Mouse (Mus musculus) thymus, postnatal 10 days (tissue): ENCODE measurements around the gene Wdtc1.

Source experiments
- DNase-seq, 2 experiments: peaks; one replicate each; pipeline ENCODE4 v3.0.0; 2021; ENCODE audit warnings: low spot score in 2 of 2

Gene Wdtc1

GRCm38 (mm10) chr4:133252089-133252488 is 101.2 kb downstream of the Wdtc1 start:
- DNase-seq: no peak

DNA sequence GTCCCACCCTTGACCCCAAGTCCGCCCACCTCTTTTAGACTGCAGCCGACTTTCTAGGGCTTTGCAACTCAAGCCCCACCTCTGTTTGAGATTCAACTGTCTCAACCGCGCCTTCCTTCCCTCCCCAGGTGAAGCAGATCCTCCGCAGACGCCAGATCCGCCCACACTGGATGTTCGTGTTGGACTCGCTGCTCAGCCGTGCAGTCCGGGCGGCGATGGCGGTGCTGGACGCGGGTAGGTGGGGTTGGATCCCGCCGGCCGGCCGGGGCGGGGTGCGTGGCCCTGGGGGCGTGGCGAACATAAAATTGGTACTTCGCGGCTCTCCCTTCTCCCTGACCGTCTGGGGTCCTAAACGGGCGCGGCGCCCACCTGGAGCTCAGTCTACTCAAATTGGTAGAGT is 102.1 kb downstream of the Wdtc1 start:
- DNase-seq: no peak

DNA sequence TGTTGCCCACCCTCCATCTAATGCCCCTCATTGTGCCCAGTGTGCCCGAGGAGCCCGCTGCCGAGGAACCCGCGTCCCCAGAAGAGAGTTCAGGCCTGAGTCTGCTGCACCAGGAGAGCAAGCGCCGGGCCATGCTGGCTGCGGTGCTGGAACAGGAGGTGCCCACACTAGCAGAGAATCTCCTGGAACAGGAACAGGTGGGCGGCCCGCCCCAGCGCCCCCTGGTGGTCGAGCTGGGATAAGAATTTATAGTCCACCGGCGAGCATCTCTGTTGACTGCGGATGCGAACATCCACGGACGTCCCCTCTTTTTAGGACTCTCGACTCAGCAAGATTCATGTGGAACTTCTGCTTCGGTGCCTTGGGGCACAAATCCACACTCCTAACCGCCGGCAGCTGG is 102.7 kb downstream of the Wdtc1 start:
- peak; percentile 77 to 95 for DNase-seq

- DNase-seq: no peak
Observed at GRCm38 (mm10) chr4:133247806-133248449, 105.4 kb downstream of the Wdtc1 start.

GRCm38 (mm10) chr4:133247072-133247471 is 106.2 kb downstream of the Wdtc1 start:
- DNase-seq: peak in 1 of 2 experiments; percentile 3

- no peak for DNase-seq
Observed at GRCm38 (mm10) chr4:133244289-133244688, 109.0 kb downstream of the Wdtc1 start.

DNA sequence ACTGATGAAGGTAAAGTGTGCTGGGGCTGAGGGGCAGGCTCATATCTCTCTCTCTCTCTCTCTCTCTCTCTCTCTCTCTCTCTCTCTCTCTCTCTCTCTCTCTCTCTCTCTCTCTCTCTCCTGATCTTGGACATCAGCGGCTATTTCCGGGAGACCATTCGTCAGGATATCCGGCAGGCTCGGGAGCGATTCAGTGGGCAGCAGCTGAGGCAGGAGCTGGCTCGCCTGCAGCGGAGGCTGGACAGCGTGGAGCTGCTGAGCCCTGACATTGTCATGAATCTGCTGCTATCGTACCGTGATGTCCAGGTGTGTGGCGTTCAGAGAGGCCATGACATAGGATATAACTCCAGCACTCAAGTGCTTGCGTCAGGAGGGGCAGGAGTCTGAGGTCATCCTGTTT is 109.7 kb downstream of the Wdtc1 start:
- DNase-seq: no peak

DNA sequence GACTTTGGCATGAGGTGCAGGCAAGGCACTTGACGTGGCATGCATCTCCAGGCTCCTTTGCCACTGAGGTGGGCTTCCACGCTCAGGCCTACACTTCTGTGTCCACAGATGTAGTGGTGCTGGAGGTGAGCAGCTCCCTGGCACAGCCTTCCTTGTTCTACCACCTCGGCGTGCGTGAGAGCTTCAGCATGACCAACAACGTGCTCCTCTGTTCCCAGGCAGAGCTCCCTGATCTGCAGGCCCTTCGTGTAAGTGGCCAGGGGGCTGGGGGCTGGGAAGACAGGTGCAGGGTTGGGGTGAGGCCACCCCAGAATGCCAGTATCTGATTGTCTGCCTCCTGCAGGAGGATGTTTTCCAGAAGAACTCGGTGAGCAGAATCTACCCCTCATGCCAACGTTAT is 110.6 kb downstream of the Wdtc1 start:
- peak in 1 of 2 experiments; percentile 2 for DNase-seq
